Mouse (Mus musculus): ENCODE results near the gene Ell.
A peak's percentile ranks its signal among the peaks of the same experiment; 100 is the strongest.
"Not testable (repeated sequence)": the region's sequence is repeated elsewhere in the genome, so short reads cannot be mapped to it uniquely, and the experiment has no call there.

Ell gene

GRCm38 (mm10) chr8:70507027-70507393 lies 32.2 kb upstream of the Ell start:
- DNase-seq (ENCODE audit: low spot score) = no peak

- DNase-seq (ENCODE audit: low spot score) = no peak
Measured at GRCm38 (mm10) chr8:70509281-70509952, 29.8 kb upstream of the Ell start.

GRCm38 (mm10) chr8:70510228-70510915 lies 28.9 kb upstream of the Ell start, which contains the start of gene Uba52:
Gene Uba52, minus strand, starts transcription at chr8:70510801.
- DNase-seq (ENCODE audit: low spot score) = peak; percentile 96

- not testable (repeated sequence) for DNase-seq (ENCODE audit: low spot score)
Measured at GRCm38 (mm10) chr8:70511174-70511573, 28.1 kb upstream of the Ell start.

- DNase-seq (ENCODE audit: low spot score) = no peak
Measured at GRCm38 (mm10) chr8:70511770-70512169, 27.5 kb upstream of the Ell start.

- DNase-seq (ENCODE audit: low spot score) = no peak
Measured at GRCm38 (mm10) chr8:70512253-70512903, 26.9 kb upstream of the Ell start.

GRCm38 (mm10) chr8:70513441-70513840 lies 25.8 kb upstream of the Ell start:
- DNase-seq (ENCODE audit: low spot score) = no peak

GRCm38 (mm10) chr8:70517940-70518643 lies 21.2 kb upstream of the Ell start:
- no peak for DNase-seq (ENCODE audit: low spot score)

GRCm38 (mm10) chr8:70519043-70519442 lies 20.2 kb upstream of the Ell start:
- no peak for DNase-seq (ENCODE audit: low spot score)

GRCm38 (mm10) chr8:70519606-70520005 lies 19.7 kb upstream of the Ell start:
- no peak for DNase-seq (ENCODE audit: low spot score)

- peak; percentile 94 for DNase-seq (ENCODE audit: low spot score)
Measured at GRCm38 (mm10) chr8:70522592-70523403, 16.5 kb upstream of the Ell start.

GRCm38 (mm10) chr8:70527111-70527511 lies 12.1 kb upstream of the Ell start:
- DNase-seq (ENCODE audit: low spot score) = no peak

- peak; percentile 99 for DNase-seq (ENCODE audit: low spot score)
Measured at GRCm38 (mm10) chr8:70527512-70528181, 11.6 kb upstream of the Ell start, which contains the start of the genes Fkbp8 and Kxd1. Gene Fkbp8, plus strand, starts transcription at chr8:70527724. Gene Kxd1, minus strand, starts transcription at chr8:70527956.

GRCm38 (mm10) chr8:70528182-70528797 lies 11.0 kb upstream of the Ell start:
- DNase-seq (ENCODE audit: low spot score) = no peak

- DNase-seq (ENCODE audit: low spot score) = no peak
Measured at GRCm38 (mm10) chr8:70529299-70529698, 10.0 kb upstream of the Ell start.

- no peak for DNase-seq (ENCODE audit: low spot score)
Measured at GRCm38 (mm10) chr8:70529741-70530161, 9.5 kb upstream of the Ell start.

GRCm38 (mm10) chr8:70530314-70530713 lies 8.9 kb upstream of the Ell start:
- DNase-seq (ENCODE audit: low spot score) = no peak

GRCm38 (mm10) chr8:70534281-70534680 lies 5.0 kb upstream of the Ell start:
- DNase-seq (ENCODE audit: low spot score) = no peak

GRCm38 (mm10) chr8:70535221-70535620 lies 4.0 kb upstream of the Ell start:
- DNase-seq (ENCODE audit: low spot score) = no peak

- no peak for DNase-seq (ENCODE audit: low spot score)
Measured at GRCm38 (mm10) chr8:70535701-70536100, 3.6 kb upstream of the Ell start.
